ENCODE assay signal across 10 mouse cellular contexts in genomic region chr12:12693838-12694777, GRCm38 (mm10).
DNase-seq lines count a peak whose midpoint lies in the region; ATAC-seq and TF ChIP-seq lines count a peak whose summit lies in the region.
"Had no signal": no experiment of that assay in that cellular context is flagged by ENCODE, and none has a peak within 500 bp of the region (broad histone marks: within the 10 kb centered on the region; RNA-seq: fewer than 3 reads in every experiment).

No protein-coding gene starts in this region.

- H3K4me1 ChIP-seq in ES-E14 (ENCODE audit: control insufficient read depth in 2 of 2, insufficient read depth in 2 of 2, low read length in 2 of 2, poor library complexity in 1 of 2): peaks cover 4 to 6% of the 10 kb centered on the region in 2 experiments; a peak in 2 of 4 replicates
- H3K4me1 ChIP-seq in hindbrain, embryonic 10.5 days (replicated peaks): peaks cover 38% of the 10 kb centered on the region
- H3K4me1 ChIP-seq in midbrain, embryonic 13.5 days (replicated peaks): peaks cover 20% of the 10 kb centered on the region

- H3K27ac ChIP-seq in ES-E14 (ENCODE audit: insufficient read depth, low read depth, low read length, poor library complexity, severe bottlenecking): no peak overlapping the region
- H3K27ac ChIP-seq in hindbrain, embryonic 10.5 days: peak overlapping the region; percentile 82
- 0 out of 2 replicates have a peak overlapping the region, but pooled peaks have one; percentile 15 for H3K27ac ChIP-seq in midbrain, embryonic 13.5 days

- 4% methylated on average over 29 of the region's 29 CpGs for WGBS in hindbrain, embryonic 10.5 days
- WGBS in midbrain, embryonic 13.5 days: 5% methylated on average over 29 of the region's 29 CpGs

- no peak for TF ChIP-seq CTCF in brain, embryonic 14.5 days (IDR thresholded peaks at IDR 0.05; ENCODE audit: borderline replicate concordance, extremely low read depth, insufficient read depth, insufficient read length)

- H3K9ac ChIP-seq in ES-E14 (ENCODE audit: insufficient read depth, low read depth, low read length, poor library complexity, severe bottlenecking): no peak overlapping the region
- peak overlapping the region; percentile 20 for H3K9ac ChIP-seq in midbrain, embryonic 13.5 days (replicated peaks)

- DNase-seq in ES-E14 (ENCODE audit: low read depth, low spot score): peak; percentile 40
- DNase-seq in brain, embryonic 14.5 days (ENCODE audit: low read depth): peak; percentile 75
- DNase-seq in hindbrain, embryonic 10.5 days (ENCODE audit: low spot score): peak; percentile 84
- no peak for DNase-seq in urinary bladder, postnatal 36 days (ENCODE audit: low spot score in 2 of 2)
- no peak for DNase-seq in frontal cortex, postnatal 14 days (ENCODE audit: low spot score in 2 of 2)
- no peak for DNase-seq in gastrocnemius, postnatal 4 days (ENCODE audit: low spot score in 2 of 2)
- DNase-seq: cerebellum, adult 11 months; gastrocnemius, postnatal 36 days had no signal

- in situ Hi-C loops in ES-E14 (cut with MboI; ENCODE audit: low sequenced_read_pairs in 2 of 2, unreplicated experiment in 2 of 2): no loop called here

- H3K9me3 ChIP-seq in ES-E14 (ENCODE audit: control insufficient read depth, insufficient read depth, low read depth, low read length): no peaks in the 10 kb centered on the region
- H3K9me3 ChIP-seq in hindbrain, embryonic 10.5 days: no peaks in the 10 kb centered on the region
- no peaks in the 10 kb centered on the region for H3K9me3 ChIP-seq in midbrain, embryonic 13.5 days

- H3K36me3 ChIP-seq in ES-E14 (ENCODE audit: control insufficient read depth, insufficient read depth, low read length, poor library complexity, severe bottlenecking): no peaks in the 10 kb centered on the region
- H3K36me3 ChIP-seq in hindbrain, embryonic 10.5 days: no peaks in the 10 kb centered on the region
- no peaks in the 10 kb centered on the region for H3K36me3 ChIP-seq in midbrain, embryonic 13.5 days

- H3K4me2 ChIP-seq in midbrain, embryonic 13.5 days (replicated peaks): peak overlapping the region; percentile 35

- peak; percentile 88 for ATAC-seq in midbrain, embryonic 13.5 days

- H3K27me3 ChIP-seq in hindbrain, embryonic 10.5 days (ENCODE audit: insufficient read depth, poor library complexity, severe bottlenecking): 0 out of 2 replicates have a peak, but pooled peaks cover 18% of the 10 kb centered on the region
- peaks cover 13% of the 10 kb centered on the region; the same call in 1 of the 2 replicates for H3K27me3 ChIP-seq in midbrain, embryonic 13.5 days

- TF ChIP-seq POLR2A in brain, embryonic 14.5 days (IDR thresholded peaks at IDR 0.05; ENCODE audit: borderline replicate concordance, extremely low read depth, insufficient read depth, insufficient read length, poor library complexity, severe bottlenecking): no peak

- peak overlapping the region in 1 of 2 experiments; percentile 25; a peak in 1 of 4 replicates for H3K4me3 ChIP-seq in ES-E14 (ENCODE audit: insufficient read depth in 1 of 2, low read depth in 1 of 2, low read length in 2 of 2, poor library complexity in 1 of 2, severe bottlenecking in 1 of 2)
- H3K4me3 ChIP-seq in hindbrain, embryonic 10.5 days: peak overlapping the region; percentile 37
- H3K4me3 ChIP-seq in midbrain, embryonic 13.5 days (replicated peaks): 0 out of 2 replicates have a peak overlapping the region, but pooled peaks have one; percentile 7
- H3K4me3 ChIP-seq: megakaryocyte, embryonic 14.5 days had no signal

TF ChIP-seq in ES-E14, 5 proteins besides CTCF, POLR2A, EP300 and RAD21:
- TF ChIP-seq HCFC1 (IDR thresholded peaks at IDR 0.05; ENCODE audit: borderline replicate concordance, insufficient read depth, low read length) (no peak), ZC3H11A (IDR thresholded peaks at IDR 0.05; ENCODE audit: borderline replicate concordance, low read depth, low read length) (no peak), CHD2 (IDR thresholded peaks at IDR 0.05; ENCODE audit: low read depth, low read length) (no peak), MAFK (IDR thresholded peaks at IDR 0.05; ENCODE audit: insufficient read depth, low read depth, low read length) (no peak), ZNF384 (IDR thresholded peaks at IDR 0.05; ENCODE audit: low read depth, low read length) (no peak)

Comparison
In these comparisons a context has a peak if more than half of its experiments do, and no peak if none do; other contexts are left out.
1. DNase-seq: peak in ES-E14 (single experiment), brain, embryonic 14.5 days (single experiment) and hindbrain, embryonic 10.5 days (single experiment); none in urinary bladder, postnatal 36 days (0 of 2), frontal cortex, postnatal 14 days (0 of 2) and gastrocnemius, postnatal 4 days (0 of 2).